Mouse (Mus musculus) neural tube, embryonic 12.5 days (tissue): ENCODE results near the gene Fgfr2. TPM values are rescaled to one million over a fixed set of nuclear protein-coding genes. Genes with fewer than 3 reads are reported as not detected.

Experiments used
- ATAC-seq: fragments of 200-750 bp; cut with Nextera tagmentation; 2 replicates; pipeline ENCODE4 v1.8.0; 2017; ENCODE audit warnings: low read depth, mild to moderate bottlenecking, moderate TSS enrichment, moderate library complexity; ENCODE audit not compliant: low FRiP score
- H3K27ac ChIP-seq: fragments of 300-500 bp; sonication (generic); 2 replicates; pipeline ENCODE4 v1.5.1; 2016
- H3K27me3 ChIP-seq: fragments of 300-500 bp; sonication (generic); replicated peaks from 2 replicates; pipeline ENCODE4 v1.6.1; 2016; ENCODE audit warnings: mild to moderate bottlenecking
- H3K36me3 ChIP-seq: fragments of 300-500 bp; sonication (generic); 2 replicates; pipeline ENCODE4 v1.6.1; 2016; ENCODE audit warnings: mild to moderate bottlenecking
- H3K4me1 ChIP-seq: fragments of 300-500 bp; sonication (generic); 2 replicates; pipeline ENCODE4 v1.6.1; 2016
- H3K4me2 ChIP-seq: fragments of 300-500 bp; sonication (generic); replicated peaks from 2 replicates; pipeline ENCODE4 v1.6.1; 2016; ENCODE audit warnings: mild to moderate bottlenecking
- H3K4me3 ChIP-seq: fragments of 300-500 bp; sonication (generic); 2 replicates; pipeline ENCODE4 v1.5.1; 2016
- H3K9ac ChIP-seq: fragments of 300-500 bp; sonication (generic); 2 replicates; pipeline ENCODE4 v1.6.1; 2016; ENCODE audit warnings: mild to moderate bottlenecking
- H3K9me3 ChIP-seq: fragments of 300-500 bp; sonication (generic); 2 replicates; pipeline ENCODE4 v1.6.1; 2016; ENCODE audit warnings: mild to moderate bottlenecking
- WGBS: fragments of 180-500 bp; shearing (Covaris S2); methylation state at CpG from one replicate; pipeline ENCODE4 v1.1.7; 2016; 5-methylcytosine and 5-hydroxymethylcytosine counted together
- polyA plus RNA-seq: library from polyadenylated mRNA; unstranded; fragments of >200 nt; fragmentation: Nextera tagmentation; extraction: Ambion mirVana; gene quantifications from 2 replicates; pipeline ENCODE4 v1.2.1, GENCODE M21; 2016

Gene Fgfr2
- polyA plus RNA-seq, 1 experiment from 2014 or later = 65.0 TPM

DNA sequence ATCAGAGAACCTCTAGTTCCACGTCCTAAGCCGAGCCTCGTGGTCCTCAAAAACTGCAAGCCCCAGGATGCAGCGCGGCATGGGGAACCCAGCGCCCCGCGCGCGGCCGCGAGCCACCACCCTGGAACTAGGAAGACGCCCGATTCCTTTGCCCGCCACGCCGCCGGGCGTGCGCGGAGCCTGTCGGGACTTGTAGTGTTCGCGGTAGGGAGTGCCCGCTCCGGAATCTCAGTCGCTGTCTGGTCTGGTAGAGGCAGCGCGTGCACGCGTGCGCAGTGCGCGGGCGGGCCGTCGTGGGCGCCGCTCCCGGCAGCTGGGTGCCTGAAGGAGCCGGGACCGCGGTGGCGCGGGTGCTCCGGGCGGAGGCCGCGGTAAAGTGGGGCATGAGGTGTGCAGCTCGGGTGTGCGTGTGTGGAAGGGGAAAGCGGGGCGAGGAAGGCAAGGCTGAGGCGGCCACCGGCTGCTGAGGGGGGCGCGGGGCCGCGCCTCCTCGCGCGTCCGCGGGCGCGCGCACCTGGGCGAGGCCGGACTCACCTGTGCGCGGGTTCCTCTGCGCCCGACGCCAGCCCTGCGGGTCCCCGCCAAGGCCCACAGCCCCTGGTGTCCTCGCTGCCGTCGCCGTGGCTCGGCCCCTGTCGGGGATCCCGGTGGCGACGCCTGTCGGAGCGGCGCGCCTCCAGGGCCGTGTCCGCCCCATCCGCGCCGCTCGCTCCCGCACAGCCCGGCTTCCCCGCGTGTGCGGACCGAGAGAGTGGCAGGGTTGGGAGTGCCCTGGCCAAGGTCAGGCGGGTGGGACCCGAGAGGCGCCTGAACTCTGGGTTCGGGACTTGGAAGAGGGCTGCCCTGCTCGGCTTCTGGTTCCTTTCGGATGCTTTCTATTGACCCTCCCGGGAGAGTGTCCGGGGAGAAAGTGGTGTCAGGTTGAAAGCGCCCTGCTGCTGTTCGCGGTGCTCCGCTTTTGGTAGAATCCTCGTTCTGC lies 2257.2 kb downstream of the Fgfr2 start, which contains the start of gene Plekha1:
Gene Plekha1, plus strand, starts transcription at position 144 of the 979 bp plus-strand sequence.
- WGBS = under 1% methylated on average over 108 of the region's 114 CpGs
- peak within 1 kb of the TSS; percentile 86 for H3K4me3 ChIP-seq
- peak within 1 kb of the TSS; percentile 20; the same call in 1 of the 2 replicates for H3K27ac ChIP-seq
- peak within 1 kb of the TSS; percentile 72 for H3K4me2 ChIP-seq
- peak; percentile 96 for ATAC-seq
- H3K4me1 ChIP-seq = peaks cover 16% of the 10 kb centered on the region
- no peaks in the 10 kb centered on the region for H3K27me3 ChIP-seq
- no peaks in the 10 kb centered on the region for H3K9me3 ChIP-seq
- H3K9ac ChIP-seq = peak within 1 kb of the TSS; percentile 89
- no peaks in the 10 kb centered on the region for H3K36me3 ChIP-seq

GRCm38 (mm10) chr7:130864711-130865110 lies 2258.4 kb downstream of the Fgfr2 start:
- Histone ChIP-seq H3K4me3 (no peak overlapping the region), H3K9me3 (no peaks in the 10 kb centered on the region), H3K4me1 (peaks cover 23% of the 10 kb centered on the region), H3K9ac (no peak overlapping the region), H3K27ac (no peak overlapping the region), H3K27me3 (no peaks in the 10 kb centered on the region), H3K36me3 (no peaks in the 10 kb centered on the region), H3K4me2 (no peak overlapping the region)
- ATAC-seq = no peak
- WGBS = 83% methylated on average over 7 of the region's 7 CpGs

GRCm38 (mm10) chr7:130862501-130862900 lies 2260.6 kb downstream of the Fgfr2 start:
- Histone ChIP-seq H3K27ac (no peak overlapping the region), H3K36me3 (no peaks in the 10 kb centered on the region), H3K4me3 (no peak overlapping the region), H3K9ac (no peak overlapping the region), H3K27me3 (no peaks in the 10 kb centered on the region), H3K4me1 (peaks cover 18% of the 10 kb centered on the region), H3K4me2 (no peak overlapping the region), H3K9me3 (no peaks in the 10 kb centered on the region)
- ATAC-seq = no peak
- WGBS = 42% methylated on average over 1 of the region's 1 CpGs

DNA sequence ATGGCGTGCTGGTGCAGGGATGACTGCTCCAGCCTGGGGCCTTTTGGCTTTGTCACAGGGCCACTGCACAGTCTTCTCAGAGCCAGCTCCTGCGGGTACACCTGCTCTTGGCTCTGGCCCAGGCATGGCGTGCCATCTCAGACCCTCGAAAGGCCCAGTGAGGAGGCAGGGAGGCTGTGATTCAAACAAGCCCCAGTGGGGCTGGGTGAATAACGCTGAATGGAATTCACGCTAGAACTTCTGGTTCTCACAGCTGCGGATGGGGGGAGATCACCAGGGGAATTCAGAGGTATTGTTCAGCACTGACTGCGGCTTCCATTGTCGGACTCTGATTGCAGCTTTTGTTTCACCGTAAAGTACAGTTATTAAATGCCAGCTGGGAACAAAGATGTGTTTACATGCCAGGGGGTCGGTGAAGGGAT lies 2262.4 kb downstream of the Fgfr2 start:
- Histone ChIP-seq H3K9me3 (no peaks in the 10 kb centered on the region), H3K4me3 (no peak overlapping the region), H3K4me2 (peak overlapping the region; percentile 28), H3K27ac (no peak overlapping the region), H3K4me1 (peaks cover 16% of the 10 kb centered on the region), H3K9ac (no peak overlapping the region), H3K36me3 (no peaks in the 10 kb centered on the region), H3K27me3 (no peaks in the 10 kb centered on the region)
- ATAC-seq = peak; percentile 19; the same call in 1 of the 2 replicates
- 14% methylated on average over 11 of the region's 11 CpGs for WGBS

DNA sequence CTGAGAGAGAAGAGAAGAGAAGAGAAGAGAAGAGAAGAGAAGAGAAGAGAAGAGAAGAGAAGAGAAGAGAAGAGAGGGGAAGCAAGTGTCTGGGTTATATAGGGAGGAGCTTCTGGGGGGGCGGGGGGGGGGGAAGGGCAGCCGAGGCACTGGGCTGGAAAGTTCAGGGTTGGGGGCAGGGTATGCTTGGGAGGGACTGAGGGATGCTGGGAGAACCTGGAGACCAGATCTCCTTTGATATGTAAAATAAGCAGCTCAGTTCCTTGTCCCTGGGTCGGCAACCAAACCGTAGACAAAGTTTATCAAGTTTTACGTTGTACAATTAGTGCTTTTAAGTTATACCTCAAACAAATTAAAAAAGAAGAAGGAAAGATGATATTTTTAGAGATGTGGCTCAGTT lies 2263.2 kb downstream of the Fgfr2 start:
- H3K36me3 ChIP-seq = no peaks in the 10 kb centered on the region
- no peak overlapping the region for H3K9ac ChIP-seq
- 29% methylated on average over 4 of the region's 5 CpGs for WGBS
- ATAC-seq = no peak
- no peak overlapping the region for H3K27ac ChIP-seq
- H3K4me1 ChIP-seq = peaks cover 18% of the 10 kb centered on the region
- no peaks in the 10 kb centered on the region for H3K9me3 ChIP-seq
- no peaks in the 10 kb centered on the region for H3K27me3 ChIP-seq
- no peak overlapping the region for H3K4me3 ChIP-seq
- H3K4me2 ChIP-seq = no peak overlapping the region

DNA sequence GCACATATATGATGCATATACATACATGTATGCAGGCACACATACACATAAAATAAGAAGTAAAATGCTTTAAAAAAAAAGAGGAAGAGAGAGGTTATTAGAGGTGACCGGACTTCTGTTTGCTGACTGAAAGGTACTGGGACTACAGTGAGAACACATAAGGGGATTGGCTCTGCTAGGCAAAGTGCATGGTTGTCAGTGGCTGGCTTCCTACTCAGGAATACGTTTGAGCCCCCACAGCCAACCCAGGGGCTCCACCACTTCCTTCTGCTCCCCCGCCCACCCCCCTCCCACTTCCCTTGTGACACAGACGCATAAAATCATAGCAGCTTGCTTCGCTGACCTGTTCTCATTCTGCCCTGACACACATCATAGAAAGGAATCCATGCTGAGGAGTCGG lies 2265.2 kb downstream of the Fgfr2 start:
- 78% methylated on average over 6 of the region's 6 CpGs for WGBS
- Histone ChIP-seq H3K36me3 (no peaks in the 10 kb centered on the region), H3K27ac (no peak overlapping the region), H3K4me2 (no peak overlapping the region), H3K9me3 (no peaks in the 10 kb centered on the region), H3K4me3 (no peak overlapping the region), H3K9ac (no peak overlapping the region), H3K4me1 (peaks cover 21% of the 10 kb centered on the region), H3K27me3 (no peaks in the 10 kb centered on the region)
- ATAC-seq = no peak

GRCm38 (mm10) chr7:130855681-130856080 lies 2267.5 kb downstream of the Fgfr2 start:
- Histone ChIP-seq H3K4me2 (no peak overlapping the region), H3K9me3 (no peaks in the 10 kb centered on the region), H3K9ac (no peak overlapping the region), H3K27ac (no peak overlapping the region), H3K4me3 (no peak overlapping the region), H3K27me3 (no peaks in the 10 kb centered on the region), H3K36me3 (no peaks in the 10 kb centered on the region), H3K4me1 (peaks cover 12% of the 10 kb centered on the region)
- no peak for ATAC-seq
- 38% methylated on average over 3 of the region's 3 CpGs for WGBS

DNA sequence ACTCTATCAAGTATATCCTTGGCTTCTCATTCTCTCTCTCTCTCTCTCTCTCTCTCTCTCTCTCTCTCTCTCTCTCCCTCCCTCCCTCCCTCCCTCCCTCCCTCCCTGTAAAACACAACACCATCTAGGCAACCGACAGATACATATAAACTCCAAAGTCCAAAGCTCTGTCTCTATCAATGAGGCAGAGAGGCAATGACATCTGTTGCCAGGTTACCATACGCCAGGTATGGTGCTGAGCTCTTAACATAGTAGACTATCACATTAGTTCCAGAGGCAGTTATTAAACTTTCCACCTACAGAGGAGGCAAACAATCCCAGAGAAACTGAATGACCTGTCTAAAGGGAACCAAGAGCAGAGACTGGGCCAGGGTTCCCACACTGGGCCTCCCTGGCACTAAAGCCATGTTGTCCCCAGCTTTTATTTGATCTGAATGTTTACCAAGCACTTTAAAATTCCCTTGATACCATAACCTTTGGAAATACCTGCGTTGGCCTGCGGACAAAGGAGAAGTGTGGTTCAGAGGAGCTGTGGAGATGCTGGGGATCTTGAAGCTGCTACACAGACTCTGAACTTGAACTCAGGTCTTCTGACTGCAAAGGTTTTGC lies 2268.4 kb downstream of the Fgfr2 start:
- no peaks in the 10 kb centered on the region for H3K9me3 ChIP-seq
- no peaks in the 10 kb centered on the region for H3K27me3 ChIP-seq
- no peak overlapping the region for H3K4me3 ChIP-seq
- no peak for ATAC-seq
- H3K4me2 ChIP-seq = no peak overlapping the region
- H3K4me1 ChIP-seq = peaks cover 7% of the 10 kb centered on the region
- no peaks in the 10 kb centered on the region for H3K36me3 ChIP-seq
- H3K9ac ChIP-seq = no peak overlapping the region
- no peak overlapping the region for H3K27ac ChIP-seq
- WGBS = 73% methylated on average over 4 of the region's 4 CpGs

DNA sequence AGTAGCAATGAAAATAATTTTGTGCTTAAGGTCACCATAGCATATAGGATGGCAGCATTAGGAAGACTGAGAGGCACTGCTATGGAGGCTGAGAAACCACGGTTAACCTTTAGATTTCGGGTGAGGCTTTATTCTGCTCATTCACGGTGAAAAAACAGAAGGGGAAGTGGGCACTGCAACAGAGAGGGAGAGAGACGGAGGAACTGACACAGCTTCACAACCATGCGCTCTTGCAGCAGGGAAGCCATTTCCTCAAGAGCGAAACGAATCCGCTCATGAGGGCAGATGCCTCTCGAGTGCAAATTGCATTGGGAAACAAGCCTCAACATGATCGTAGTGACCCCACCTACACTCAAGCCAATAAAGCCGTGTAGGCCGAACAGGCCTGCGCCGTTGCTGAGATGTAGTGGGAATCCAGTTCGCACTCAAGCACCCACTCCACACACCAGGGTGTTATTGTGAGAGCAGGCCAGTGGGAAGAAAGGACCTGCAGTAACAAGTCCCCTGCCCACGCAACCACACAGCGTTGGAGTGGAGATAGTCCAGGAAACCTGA lies 2275.9 kb downstream of the Fgfr2 start:
- Histone ChIP-seq H3K4me3 (no peak overlapping the region), H3K36me3 (no peaks in the 10 kb centered on the region), H3K4me2 (no peak overlapping the region), H3K9me3 (no peaks in the 10 kb centered on the region), H3K4me1 (no peaks in the 10 kb centered on the region), H3K9ac (no peak overlapping the region), H3K27me3 (no peaks in the 10 kb centered on the region), H3K27ac (no peak overlapping the region)
- ATAC-seq = no peak
- WGBS = 88% methylated on average over 17 of the region's 17 CpGs

DNA sequence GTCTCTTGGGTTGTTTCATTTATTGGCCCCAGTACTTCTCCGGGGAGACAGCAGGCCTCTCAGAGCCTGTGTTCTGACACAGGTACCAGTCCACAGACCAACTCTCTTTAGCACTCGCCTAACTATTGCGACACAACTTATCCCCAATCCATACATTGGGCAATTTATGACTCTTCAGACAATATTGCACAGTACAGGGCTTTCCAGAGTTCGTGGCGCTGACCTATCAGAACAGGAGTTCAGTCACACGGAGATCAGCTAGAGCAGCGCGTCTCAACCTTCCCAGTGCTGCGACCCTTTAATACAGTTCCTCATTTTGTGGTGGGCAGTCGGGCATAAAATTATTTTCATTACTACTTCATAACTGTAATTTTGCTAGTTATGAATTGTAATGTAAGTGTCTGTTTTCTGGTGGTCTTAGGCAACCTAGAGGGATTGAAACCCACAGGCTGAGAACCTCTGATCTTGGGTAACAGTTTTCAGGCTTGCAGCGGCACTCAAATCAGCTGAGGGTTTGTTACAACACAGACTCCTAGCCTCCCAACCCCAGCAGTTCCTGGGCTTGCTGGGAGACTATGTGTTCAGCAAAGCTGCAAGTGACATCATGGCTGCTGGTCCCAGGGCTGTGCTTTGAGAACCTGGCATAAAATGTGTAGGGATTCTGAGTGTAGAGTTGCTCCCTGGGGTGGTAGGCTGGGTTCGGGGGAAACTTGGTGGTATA lies 2283.6 kb downstream of the Fgfr2 start:
- H3K27ac ChIP-seq = no peak overlapping the region
- no peak overlapping the region for H3K4me3 ChIP-seq
- H3K9me3 ChIP-seq = no peaks in the 10 kb centered on the region
- no peak for ATAC-seq
- WGBS = 89% methylated on average over 12 of the region's 12 CpGs
- H3K27me3 ChIP-seq = no peaks in the 10 kb centered on the region
- peaks cover 41% of the 10 kb centered on the region for H3K4me1 ChIP-seq
- no peak overlapping the region for H3K4me2 ChIP-seq
- H3K9ac ChIP-seq = no peak overlapping the region
- no peaks in the 10 kb centered on the region for H3K36me3 ChIP-seq

- Histone ChIP-seq H3K9ac (no peak overlapping the region), H3K4me3 (no peak overlapping the region), H3K4me2 (no peak overlapping the region), H3K27me3 (no peaks in the 10 kb centered on the region; the same call in 1 of the 2 replicates), H3K4me1 (peaks cover 45% of the 10 kb centered on the region), H3K27ac (no peak overlapping the region), H3K36me3 (no peaks in the 10 kb centered on the region), H3K9me3 (no peaks in the 10 kb centered on the region)
- no peak for ATAC-seq
- WGBS = 53% methylated on average over 3 of the region's 3 CpGs
Measured at GRCm38 (mm10) chr7:130838658-130839025, 2284.5 kb downstream of the Fgfr2 start.
